ENCODE assay signal across 10 mouse cellular contexts in the genomic region with DNA sequence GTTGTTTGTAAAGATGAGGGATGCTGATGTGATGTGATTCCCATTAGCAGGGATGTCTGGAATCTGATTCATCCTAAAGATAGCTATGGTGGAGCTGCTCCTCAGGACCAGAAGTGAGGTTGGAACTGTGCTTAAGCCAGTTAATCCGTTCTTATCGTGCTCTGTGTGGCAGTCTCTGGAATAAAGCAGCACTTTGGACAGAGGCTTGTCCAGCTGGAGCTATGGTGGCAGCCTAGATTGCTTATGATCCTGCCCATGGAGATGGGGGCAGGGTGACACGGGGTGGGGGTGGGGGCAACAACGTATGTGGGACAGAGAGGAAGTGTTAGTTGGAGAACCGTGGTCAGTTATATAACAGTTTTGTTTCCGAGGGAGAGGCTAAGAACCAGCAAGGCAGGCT.
DNase-seq lines count a peak whose midpoint lies in the region; ATAC-seq and TF ChIP-seq lines count a peak whose summit lies in the region.
"Had no signal": no experiment of that assay in that cellular context is flagged by ENCODE, and none has a peak within 500 bp of the region (broad histone marks: within the 10 kb centered on the region; RNA-seq: fewer than 3 reads in every experiment).

No protein-coding gene starts in this region.

- H3K4me2 ChIP-seq in heart, embryonic 15.5 days = peak overlapping the region; percentile 84
- H3K4me2 ChIP-seq in hindbrain, embryonic 11.5 days (replicated peaks; ENCODE audit: low read depth, low read length) = peak overlapping the region; percentile 42; the same call in 1 of the 2 replicates
- H3K4me2 ChIP-seq in midbrain, postnatal 0 days (ENCODE audit: low read depth, low read length, poor library complexity, severe bottlenecking) = peak overlapping the region; percentile 78
- no peak overlapping the region for H3K4me2 ChIP-seq in liver, embryonic 11.5 days

- no peaks in the 10 kb centered on the region for H3K36me3 ChIP-seq in heart, embryonic 15.5 days
- no peaks in the 10 kb centered on the region for H3K36me3 ChIP-seq in hindbrain, embryonic 11.5 days (ENCODE audit: control insufficient read depth, insufficient read depth, low read length)
- H3K36me3 ChIP-seq in midbrain, postnatal 0 days (ENCODE audit: insufficient read depth, low read length) = no peaks in the 10 kb centered on the region
- H3K36me3 ChIP-seq in liver, embryonic 11.5 days (ENCODE audit: control insufficient read depth, insufficient read depth, low read length) = no peaks in the 10 kb centered on the region

- H3K9me3 ChIP-seq in heart, embryonic 15.5 days (replicated peaks) = no peaks in the 10 kb centered on the region
- H3K9me3 ChIP-seq in hindbrain, embryonic 11.5 days (ENCODE audit: control insufficient read depth, low read length) = no peaks in the 10 kb centered on the region
- no peaks in the 10 kb centered on the region for H3K9me3 ChIP-seq in midbrain, postnatal 0 days (ENCODE audit: low read length)
- no peaks in the 10 kb centered on the region for H3K9me3 ChIP-seq in liver, embryonic 11.5 days (ENCODE audit: control insufficient read depth, low read length)
- H3K9me3 ChIP-seq: megakaryocyte, embryonic 14.5 days had no signal

- no peak overlapping the region for H3K9ac ChIP-seq in heart, embryonic 15.5 days
- no peak overlapping the region; the same call in 1 of the 2 replicates for H3K9ac ChIP-seq in hindbrain, embryonic 11.5 days (ENCODE audit: low read depth, low read length)
- 0 out of 2 replicates have a peak overlapping the region, but pooled peaks have one; percentile 98 for H3K9ac ChIP-seq in midbrain, postnatal 0 days (replicated peaks; ENCODE audit: low read length, poor library complexity, severe bottlenecking)
- no peak overlapping the region for H3K9ac ChIP-seq in liver, embryonic 11.5 days (ENCODE audit: low read depth, low read length)

- peak overlapping the region; percentile 90 for H3K4me3 ChIP-seq in heart, embryonic 15.5 days
- peak overlapping the region; percentile 85 for H3K4me3 ChIP-seq in cortical plate, adult 2 months (ENCODE audit: insufficient read depth, low read length)
- H3K4me3 ChIP-seq in hindbrain, embryonic 11.5 days (ENCODE audit: low read depth, low read length) = peak overlapping the region; percentile 67; the same call in 1 of the 2 replicates
- peak overlapping the region; percentile 88 for H3K4me3 ChIP-seq in midbrain, postnatal 0 days (ENCODE audit: low read depth, low read length)
- no peak overlapping the region for H3K4me3 ChIP-seq in liver, embryonic 11.5 days (ENCODE audit: low read depth, low read length)
- H3K4me3 ChIP-seq: megakaryocyte, embryonic 14.5 days had no signal

- H3K4me1 ChIP-seq in heart, embryonic 15.5 days (replicated peaks) = peaks cover 54% of the 10 kb centered on the region
- peaks cover 6% of the 10 kb centered on the region; the same call in 1 of the 2 replicates for H3K4me1 ChIP-seq in cortical plate, adult 2 months (ENCODE audit: control insufficient read depth, insufficient read depth, low read length)
- H3K4me1 ChIP-seq in hindbrain, embryonic 11.5 days (replicated peaks; ENCODE audit: control insufficient read depth, insufficient read depth, low read length) = 0 out of 2 replicates have a peak, but pooled peaks cover 1% of the 10 kb centered on the region
- H3K4me1 ChIP-seq in midbrain, postnatal 0 days (ENCODE audit: insufficient read depth, low read length) = peaks cover 11% of the 10 kb centered on the region
- no peaks in the 10 kb centered on the region; the same call in none of the 2 replicates for H3K4me1 ChIP-seq in liver, embryonic 11.5 days (replicated peaks; ENCODE audit: control insufficient read depth, insufficient read depth, low read length)

- no peak for DNase-seq in heart, adult 18-20 months
- DNase-seq in hindbrain, embryonic 11.5 days (ENCODE audit: low spot score) = no peak
- DNase-seq in midbrain, postnatal 0 days (ENCODE audit: low spot score) = no peak
- no peak for DNase-seq in urinary bladder, postnatal 10 days (ENCODE audit: low spot score)
- DNase-seq in liver, embryonic 11.5 days (ENCODE audit: low spot score) = no peak
- DNase-seq: thymus, postnatal 25 days had no signal

- no peak for TF ChIP-seq CTCF in cortical plate, adult 2 months (IDR thresholded peaks at IDR 0.05; ENCODE audit: extremely low read depth, insufficient read depth, low read length)
- no peak for TF ChIP-seq CTCF in midbrain, postnatal 0 days (IDR thresholded peaks at IDR 0.05)

- TF ChIP-seq POLR2A in cortical plate, adult 2 months (IDR thresholded peaks at IDR 0.05; ENCODE audit: extremely low read depth, insufficient read depth, low read length) = no peak

- 14% methylated on average over 6 of the region's 6 CpGs for WGBS in heart, embryonic 15.5 days
- 26% methylated on average over 6 of the region's 6 CpGs for WGBS in hindbrain, embryonic 11.5 days
- 9% methylated on average over 6 of the region's 6 CpGs for WGBS in midbrain, postnatal 0 days
- WGBS in liver, embryonic 11.5 days = 17% methylated on average over 6 of the region's 6 CpGs

- no peak for ATAC-seq in heart, embryonic 15.5 days (replicated peaks; ENCODE audit: insufficient number of reproducible peaks, insufficient read depth, low FRiP score, low read depth)
- ATAC-seq in hindbrain, embryonic 11.5 days (ENCODE audit: low FRiP score) = no peak
- no peak for ATAC-seq in midbrain, postnatal 0 days (ENCODE audit: low FRiP score)
- no peak for ATAC-seq in inflammation-experienced regulatory T-cells, adult 6 months
- ATAC-seq in liver, embryonic 11.5 days (replicated peaks; ENCODE audit: low FRiP score) = no peak

- no peaks in the 10 kb centered on the region for H3K27me3 ChIP-seq in heart, embryonic 15.5 days
- H3K27me3 ChIP-seq in hindbrain, embryonic 11.5 days (ENCODE audit: control insufficient read depth, insufficient read depth, low read length) = no peaks in the 10 kb centered on the region
- no peaks in the 10 kb centered on the region for H3K27me3 ChIP-seq in midbrain, postnatal 0 days (ENCODE audit: insufficient read depth, low read length)
- H3K27me3 ChIP-seq in liver, embryonic 11.5 days (replicated peaks; ENCODE audit: control insufficient read depth, insufficient read depth, low read length) = peaks cover 38% of the 10 kb centered on the region

- H3K27ac ChIP-seq in heart, embryonic 15.5 days = no peak overlapping the region
- no peak overlapping the region for H3K27ac ChIP-seq in cortical plate, adult 2 months (ENCODE audit: insufficient read depth, low read length)
- H3K27ac ChIP-seq in hindbrain, embryonic 11.5 days (ENCODE audit: low read depth, low read length) = no peak overlapping the region
- H3K27ac ChIP-seq in midbrain, postnatal 0 days (ENCODE audit: low read depth, low read length) = no peak overlapping the region
- H3K27ac ChIP-seq in liver, embryonic 11.5 days (ENCODE audit: low read depth, low read length) = no peak overlapping the region
